Mouse (Mus musculus) ES-E14 (cell line): ENCODE measurements around the gene Rnf144b. TPM values are rescaled to one million over a fixed set of nuclear protein-coding genes. Genes with fewer than 3 reads are reported as not detected.

Source experiments
- DNase-seq: peaks from one replicate; pipeline ENCODE4 v3.0.0-alpha.2; 2013; ENCODE audit warnings: low read depth, low spot score
- H3K27ac ChIP-seq: 2 replicates; pipeline ENCODE4 v1.5.1; 2012; ENCODE audit warnings: low read depth, mild to moderate bottlenecking, low read length, moderate library complexity, mixed read lengths; ENCODE audit not compliant: poor library complexity, insufficient read depth, severe bottlenecking
- H3K36me3 ChIP-seq: 2 replicates; pipeline ENCODE4 v1.6.1; 2012; ENCODE audit warnings: mild to moderate bottlenecking, low read length, moderate library complexity, mixed read lengths; ENCODE audit not compliant: control insufficient read depth, poor library complexity, insufficient read depth, severe bottlenecking
- H3K4me1 ChIP-seq, 2 experiments: fragments of 150-350 bp in 1 of 2; sonication (generic) in 1 of 2; 2 replicates each; pipeline ENCODE4 v1.6.1; 2012; ENCODE audit warnings: low read length in 2 of 2, mild to moderate bottlenecking in 1 of 2, mixed read lengths in 1 of 2; ENCODE audit not compliant: control insufficient read depth in 2 of 2, insufficient read depth in 2 of 2, poor library complexity in 1 of 2
- H3K4me3 ChIP-seq, 2 experiments: fragments of 150-350 bp in 1 of 2; sonication (generic) in 1 of 2; 2 replicates each; pipeline ENCODE4 v1.5.1; 2012; ENCODE audit warnings: low read length in 2 of 2, low read depth in 1 of 2, mild to moderate bottlenecking in 1 of 2, mixed read lengths in 1 of 2; ENCODE audit not compliant: insufficient read depth in 1 of 2, poor library complexity in 1 of 2, severe bottlenecking in 1 of 2
- H3K9ac ChIP-seq: 2 replicates; pipeline ENCODE4 v1.6.1; 2012; ENCODE audit warnings: low read depth, mild to moderate bottlenecking, low read length, mixed read lengths; ENCODE audit not compliant: poor library complexity, insufficient read depth, severe bottlenecking
- H3K9me3 ChIP-seq: fragments of 150-350 bp; sonication (generic); 2 replicates; pipeline ENCODE4 v1.6.1; 2012; ENCODE audit warnings: low read depth, mild to moderate bottlenecking, low read length; ENCODE audit not compliant: control insufficient read depth, insufficient read depth
- CHD2 ChIP-seq: IDR thresholded peaks from 2 replicates; pipeline ENCODE4 v1.6.1; 2014; ENCODE audit warnings: mild to moderate bottlenecking, low read depth, low read length, inconsistent platforms
- HCFC1 ChIP-seq: IDR thresholded peaks from 2 replicates; pipeline ENCODE4 v1.6.1; 2012; ENCODE audit warnings: low read length, inconsistent platforms, borderline replicate concordance; ENCODE audit not compliant: insufficient read depth
- MAFK ChIP-seq: IDR thresholded peaks from 2 replicates; pipeline ENCODE4 v1.6.1; 2014; ENCODE audit warnings: mild to moderate bottlenecking, low read depth, low read length, inconsistent platforms; ENCODE audit not compliant: insufficient read depth
- ZC3H11A ChIP-seq: IDR thresholded peaks from 2 replicates; pipeline ENCODE4 v1.6.1; 2012; ENCODE audit warnings: low read depth, mild to moderate bottlenecking, inconsistent platforms, low read length, borderline replicate concordance
- ZNF384 ChIP-seq: IDR thresholded peaks from 2 replicates; pipeline ENCODE4 v1.6.1; 2012; ENCODE audit warnings: low read depth, low read length, inconsistent platforms
- in situ Hi-C, 2 experiments: fragments of 600-800 bp; cut with MboI; formaldehyde crosslinking; loops; one replicate each; pipeline ENCODE4 v1.15.1; 2025; ENCODE audit warnings: low sequenced_read_pairs in 2 of 2, inconsistent platforms in 1 of 2; ENCODE audit not compliant: unreplicated experiment in 2 of 2
- total RNA-seq: library from RNA; depleted of rRNA; stranded (reverse); fragments of 300-350 nt; gene quantifications from 2 replicates; pipeline ENCODE4 v1.2.3, GENCODE M21; 2012

Rnf144b gene
- total RNA-seq, 1 experiment, result 1.2 TPM

DNA sequence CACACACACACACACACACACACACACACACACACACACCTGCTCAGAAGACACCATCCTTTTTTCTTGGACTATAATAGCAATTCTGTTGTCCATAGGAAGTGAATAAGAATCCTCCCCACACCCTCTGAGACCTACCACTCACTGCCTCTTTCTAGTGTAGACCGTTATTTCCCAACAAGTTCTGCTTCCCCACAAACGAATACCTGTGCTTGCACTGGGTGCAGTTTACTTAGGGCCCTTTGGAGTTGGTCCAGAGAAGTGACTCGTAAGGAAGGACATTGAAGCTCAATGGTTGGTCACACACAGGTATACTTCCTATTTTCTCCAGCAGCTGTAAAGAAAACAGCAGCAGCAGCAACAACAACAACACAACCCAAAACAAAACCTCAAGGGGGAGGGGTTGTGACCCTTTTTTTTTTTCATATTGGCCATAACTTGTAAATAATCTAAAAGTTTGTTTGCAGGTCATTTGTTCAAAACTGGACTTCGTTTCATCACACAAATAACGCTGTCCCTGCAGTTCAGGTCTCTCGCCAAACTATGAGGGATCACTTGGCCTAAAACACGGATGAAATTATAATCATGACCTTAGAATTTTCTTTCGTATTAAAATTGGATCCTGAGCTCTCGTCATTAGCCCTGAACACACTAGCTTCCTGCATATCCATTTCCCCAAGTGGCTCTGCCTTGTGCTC, 60.7 kb downstream of the Rnf144b start:
- Histone ChIP-seq H3K9ac (no peak overlapping the region), H3K36me3 (no peaks in the 10 kb centered on the region), H3K27ac (no peak overlapping the region), H3K9me3 (no peaks in the 10 kb centered on the region), H3K4me1 (no peaks in the 10 kb centered on the region), H3K4me3 (no peak overlapping the region)
- no peak for DNase-seq
- TF ChIP-seq ZC3H11A (no peak), HCFC1 (no peak), MAFK (no peak), CHD2 (no peak), ZNF384 (no peak)
- in situ Hi-C loops, result no loop called here

DNA sequence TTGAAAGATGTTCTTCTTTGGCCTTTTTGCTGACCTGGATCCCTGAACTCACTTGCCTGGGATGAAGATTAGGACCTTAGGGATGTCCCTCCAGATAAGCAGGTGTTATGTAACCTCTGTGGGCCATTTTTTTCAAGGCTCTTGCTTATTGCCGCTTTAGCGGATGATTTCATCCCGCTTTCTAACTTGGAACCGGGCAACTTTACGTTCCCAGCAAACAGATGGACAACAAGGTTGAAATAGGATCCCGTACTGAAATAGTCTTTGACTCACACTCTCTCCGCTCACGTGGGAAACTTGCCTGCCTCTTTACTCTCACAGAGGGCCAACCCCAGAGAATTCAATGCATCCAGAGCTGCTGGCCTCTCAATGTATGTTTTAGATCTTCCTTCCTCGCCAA, 61.3 kb downstream of the Rnf144b start:
- Histone ChIP-seq H3K4me1 (no peaks in the 10 kb centered on the region), H3K27ac (no peak overlapping the region), H3K9me3 (no peaks in the 10 kb centered on the region), H3K4me3 (no peak overlapping the region), H3K36me3 (no peaks in the 10 kb centered on the region), H3K9ac (no peak overlapping the region)
- TF ChIP-seq CHD2 (no peak), ZC3H11A (no peak), MAFK (no peak), ZNF384 (no peak), HCFC1 (no peak)
- in situ Hi-C loops, result no loop called here
- DNase-seq, result no peak

DNA sequence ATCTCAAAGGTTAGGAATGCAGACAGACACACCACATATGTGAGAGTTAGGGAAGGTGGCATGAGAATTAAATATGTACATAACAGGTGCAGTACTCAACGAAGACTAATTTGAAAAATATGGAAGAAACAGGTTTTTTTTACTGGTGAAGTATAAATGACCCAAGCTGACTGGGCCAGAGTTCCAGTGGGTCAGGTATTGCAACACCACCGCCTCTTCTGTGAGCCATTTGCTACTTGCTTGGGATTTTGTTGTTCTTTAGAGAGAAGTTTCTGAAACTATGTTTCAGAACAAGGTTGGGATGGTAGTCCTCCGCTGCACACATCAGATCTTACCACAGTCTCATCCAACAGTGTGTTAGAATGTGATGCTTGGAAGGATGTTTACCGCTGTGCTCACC, 65.4 kb downstream of the Rnf144b start:
- TF ChIP-seq HCFC1, result no peak
- TF ChIP-seq CHD2, result no peak
- no peak for TF ChIP-seq ZC3H11A
- TF ChIP-seq ZNF384, result no peak
- no peak for TF ChIP-seq MAFK
- Histone ChIP-seq H3K9me3 (no peaks in the 10 kb centered on the region), H3K4me1 (peaks cover 0 to 2% of the 10 kb centered on the region in 2 experiments; a peak in 1 of 4 replicates), H3K4me3 (no peak overlapping the region), H3K36me3 (no peaks in the 10 kb centered on the region), H3K9ac (no peak overlapping the region), H3K27ac (no peak overlapping the region)
- in situ Hi-C loops, result no loop called here
- DNase-seq, result no peak

DNA sequence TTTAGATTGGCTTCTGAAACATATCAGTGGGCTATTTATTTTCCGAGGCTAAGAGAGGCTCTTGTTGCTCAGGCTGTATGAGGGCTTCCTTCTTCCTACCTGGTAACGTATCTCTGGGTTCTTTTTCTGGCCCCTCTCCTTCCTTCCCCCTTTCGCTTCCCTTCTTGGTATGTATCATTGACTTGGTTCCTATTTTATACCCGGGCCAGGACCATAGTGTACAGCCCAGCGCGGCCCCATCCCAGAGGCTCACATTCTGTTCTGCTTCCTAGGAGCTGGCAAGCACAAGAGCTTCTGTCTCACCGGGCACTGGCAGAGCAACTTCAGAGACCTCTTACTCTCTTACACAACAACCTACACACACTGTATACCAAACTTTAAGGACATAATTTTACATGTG, 67.5 kb downstream of the Rnf144b start:
- H3K4me3 ChIP-seq, result no peak overlapping the region
- H3K4me1 ChIP-seq, result peaks cover 0 to 2% of the 10 kb centered on the region in 2 experiments; a peak in 2 of 4 replicates
- H3K9ac ChIP-seq, result no peak overlapping the region
- no peaks in the 10 kb centered on the region for H3K9me3 ChIP-seq
- in situ Hi-C loops, result no loop called here
- H3K27ac ChIP-seq, result no peak overlapping the region
- H3K36me3 ChIP-seq, result no peaks in the 10 kb centered on the region
- TF ChIP-seq CHD2 (no peak), MAFK (no peak), ZC3H11A (no peak), HCFC1 (no peak), ZNF384 (no peak)
- no peak for DNase-seq

DNA sequence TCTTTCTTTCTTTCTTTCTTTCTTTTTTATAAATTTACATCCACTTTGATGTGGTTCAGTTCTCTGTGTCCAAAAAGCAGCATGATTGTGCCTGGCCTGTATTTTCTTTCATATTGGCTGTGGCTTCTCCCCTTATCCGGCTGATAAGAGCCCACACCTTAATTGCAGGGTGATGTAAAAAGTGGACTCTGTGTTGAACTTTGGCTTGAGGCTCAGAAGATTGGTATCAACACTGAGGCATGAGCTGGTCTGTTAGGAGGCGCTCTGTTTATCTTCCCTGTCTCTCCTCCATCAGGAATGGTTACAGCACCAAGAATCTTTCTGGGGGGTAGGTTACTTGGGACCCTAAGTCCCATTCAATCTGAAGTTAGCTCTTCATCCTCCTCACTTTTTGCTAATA, 69.7 kb downstream of the Rnf144b start:
- no peak for DNase-seq
- Histone ChIP-seq H3K27ac (no peak overlapping the region), H3K4me3 (no peak overlapping the region), H3K9me3 (no peaks in the 10 kb centered on the region), H3K36me3 (no peaks in the 10 kb centered on the region), H3K4me1 (peaks cover 0 to 2% of the 10 kb centered on the region in 2 experiments; a peak in 2 of 4 replicates), H3K9ac (no peak overlapping the region)
- TF ChIP-seq CHD2, result no peak
- in situ Hi-C loops, result no loop called here
